Mouse (Mus musculus) thymus, postnatal 25 days (tissue): ENCODE results near the gene Paqr3.

ENCODE experiments used
- DNase-seq: peaks from one replicate; pipeline ENCODE4 v3.0.0; 2022

Gene Paqr3

DNA sequence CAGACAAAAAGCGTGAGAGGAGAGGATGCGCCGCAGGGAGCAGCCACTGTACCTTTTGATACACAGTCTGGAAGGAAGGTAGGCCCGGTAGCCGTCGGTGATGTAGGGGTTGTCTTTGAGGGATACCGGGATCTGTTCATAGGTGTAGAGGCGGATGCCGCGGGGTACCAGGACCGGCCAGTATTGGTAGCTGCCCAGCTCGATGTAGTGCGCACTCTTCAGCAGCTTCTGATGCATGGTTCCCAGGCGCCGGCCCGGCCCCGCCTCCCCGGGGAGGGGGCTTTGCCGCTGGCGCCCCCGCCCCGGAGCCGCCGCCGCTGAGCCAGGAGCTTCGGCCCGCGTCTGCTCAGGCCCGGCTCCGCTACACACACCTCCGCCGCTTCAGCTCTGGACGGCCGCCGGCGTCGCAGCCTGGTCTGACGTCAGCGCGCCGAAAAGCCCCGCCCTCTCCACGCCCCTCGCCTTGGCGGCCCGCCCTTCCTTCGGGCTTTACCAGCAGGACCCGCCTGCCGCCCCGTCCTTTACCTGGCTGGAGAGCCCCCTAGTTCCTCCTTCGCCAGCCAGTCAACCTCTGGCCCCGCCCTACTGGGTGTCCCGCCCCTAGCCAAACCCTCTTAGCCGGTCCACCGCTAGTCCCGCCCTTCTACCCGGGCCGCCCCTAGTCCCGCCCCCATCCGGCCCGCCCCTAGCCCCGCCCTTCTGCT is at the start of gene Paqr3:
TSS of gene Paqr3 (minus strand) at position 390 of the 704 bp plus-strand sequence.
- DNase-seq = peak; percentile 96

DNA sequence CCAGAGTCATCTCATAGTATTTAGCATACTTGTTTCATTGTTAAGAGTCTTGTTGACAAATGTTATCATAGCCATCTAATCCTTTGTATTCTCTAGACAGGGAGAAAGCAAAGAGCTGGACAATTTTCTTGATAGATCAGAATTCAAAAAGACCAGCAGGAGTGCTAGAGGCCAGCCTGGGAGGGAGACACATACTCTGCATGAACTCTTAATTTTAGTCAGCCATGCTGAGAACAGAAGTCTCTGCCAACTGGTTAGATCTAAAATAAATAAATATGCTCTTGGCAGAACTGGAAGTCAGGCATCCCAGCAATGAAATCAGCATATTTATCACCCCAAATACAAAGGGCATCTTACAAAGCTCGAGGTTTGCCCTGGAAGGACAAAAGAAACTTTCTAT is 43.3 kb upstream of the Paqr3 start:
- no peak for DNase-seq

DNA sequence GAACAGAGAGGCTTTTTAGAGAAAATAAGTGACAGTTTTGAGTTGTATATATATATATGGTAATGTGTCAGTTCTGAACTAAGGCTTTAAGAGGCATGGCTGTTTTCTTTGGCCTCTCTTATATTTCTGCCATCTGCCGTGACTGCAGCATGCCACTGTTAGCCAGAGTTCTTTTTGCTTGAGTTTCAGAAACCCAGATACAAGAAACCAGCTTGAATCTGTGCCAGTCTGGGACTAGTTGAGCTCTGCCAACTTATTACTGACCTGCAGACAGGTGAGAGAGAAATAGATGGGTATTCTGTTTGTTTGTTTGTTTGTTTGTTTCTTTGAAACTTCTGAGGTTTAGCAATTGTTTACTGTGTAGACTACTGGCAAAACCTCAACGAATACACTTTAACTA is 23.9 kb upstream of the Paqr3 start:
- DNase-seq = no peak

DNA sequence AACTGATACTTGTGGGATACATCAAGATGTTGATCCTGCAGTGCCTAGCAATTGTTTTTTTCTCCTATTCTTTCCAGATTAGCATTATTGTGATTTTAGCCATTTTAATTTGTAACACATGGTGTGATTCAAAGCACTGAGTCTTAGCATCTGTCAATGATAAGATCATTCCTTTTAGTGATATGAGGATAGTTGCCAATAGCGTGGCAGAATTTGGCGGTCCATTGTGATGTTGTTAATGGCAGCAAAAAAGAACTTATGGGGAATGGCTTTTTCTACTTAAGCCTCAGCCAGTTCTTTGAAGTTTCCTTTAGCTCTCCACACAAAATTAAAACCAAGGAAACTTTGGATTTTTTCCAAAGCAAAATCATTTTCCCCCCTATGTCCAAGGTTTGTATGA is 18.2 kb upstream of the Paqr3 start:
- DNase-seq = no peak

DNA sequence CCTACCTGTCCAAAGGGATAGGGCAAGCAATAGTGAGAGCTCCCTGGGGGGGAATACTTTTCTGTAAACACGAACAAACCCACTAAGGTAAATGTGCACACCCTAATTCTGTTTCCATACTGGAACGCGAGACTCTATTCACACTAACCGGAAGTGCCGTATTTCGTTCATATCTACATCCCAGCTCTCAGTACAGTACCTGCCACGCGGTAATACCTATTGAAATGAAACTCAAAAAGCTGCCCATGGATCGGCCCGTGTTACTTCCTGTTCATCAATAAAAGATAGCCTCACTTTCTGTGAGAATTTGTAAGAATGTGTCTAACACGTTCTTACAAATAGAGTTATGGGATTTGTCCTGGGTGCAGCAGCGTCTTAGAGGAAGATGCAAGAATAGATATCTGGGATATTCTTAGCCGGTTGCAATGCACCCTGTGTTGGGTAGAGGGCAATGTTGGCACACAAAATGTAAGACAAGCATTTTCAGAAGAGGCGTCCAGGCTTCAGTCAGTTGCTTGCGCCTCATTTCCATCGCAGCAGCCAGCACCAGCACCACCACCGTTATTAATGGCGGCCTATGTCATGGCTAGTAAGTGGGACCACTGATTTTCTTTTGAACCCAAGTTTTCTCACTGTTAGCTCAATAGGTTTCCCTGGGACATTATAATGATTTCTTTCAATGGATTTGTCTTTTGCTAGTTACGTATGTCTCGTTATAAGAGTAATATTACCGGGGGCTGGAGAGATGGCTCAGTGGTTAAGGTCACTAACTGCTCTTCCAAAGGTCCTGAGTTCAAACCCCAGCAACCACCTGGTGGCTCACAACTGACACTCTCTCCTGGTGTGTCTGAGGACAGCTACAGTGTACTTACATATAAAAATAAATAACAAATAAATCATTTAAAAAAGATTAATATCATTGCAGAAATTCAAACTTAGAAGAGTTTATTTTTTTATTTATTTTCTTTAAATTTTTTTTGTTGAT is 17.1 kb upstream of the Paqr3 start:
- peak; percentile 24 for DNase-seq

DNA sequence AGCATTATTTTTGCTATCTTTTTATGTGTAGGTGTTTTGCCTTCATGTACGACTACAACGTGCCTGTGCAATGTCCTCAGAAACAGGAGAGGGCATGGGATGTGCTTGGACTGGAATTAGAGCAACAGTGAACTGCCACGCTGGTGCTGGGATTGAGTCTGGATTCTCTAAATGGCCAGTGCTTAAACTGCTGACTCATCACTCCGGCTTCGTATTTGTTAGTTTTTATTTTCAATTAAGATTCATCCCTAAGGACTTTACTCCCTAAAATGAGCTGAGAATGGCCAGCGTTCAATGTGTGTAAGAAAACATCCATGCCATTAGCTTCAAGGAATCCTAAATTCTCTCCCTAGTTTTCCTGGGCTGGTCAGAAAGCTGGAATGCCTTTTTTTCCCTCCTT is 15.9 kb upstream of the Paqr3 start:
- no peak for DNase-seq

DNA sequence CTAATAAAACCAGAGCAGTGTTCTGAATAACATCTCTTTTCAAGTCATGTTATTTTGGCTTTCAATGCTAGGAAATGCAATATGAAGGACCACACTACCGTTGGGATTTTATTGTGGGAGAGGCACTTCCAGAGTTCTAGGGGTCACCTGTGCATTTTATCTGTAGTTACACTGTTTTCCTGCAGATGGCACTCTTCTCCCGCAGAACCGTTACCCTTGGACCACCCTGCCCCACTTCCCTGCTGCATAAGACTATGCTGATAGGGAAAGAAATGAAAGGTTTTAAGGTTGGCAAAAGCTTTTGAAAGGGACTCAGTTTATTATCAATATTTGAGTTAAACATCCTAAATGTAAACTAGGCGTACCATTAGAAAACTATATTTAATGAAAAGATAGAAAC is 14.6 kb upstream of the Paqr3 start:
- peak; percentile 21 for DNase-seq

DNA sequence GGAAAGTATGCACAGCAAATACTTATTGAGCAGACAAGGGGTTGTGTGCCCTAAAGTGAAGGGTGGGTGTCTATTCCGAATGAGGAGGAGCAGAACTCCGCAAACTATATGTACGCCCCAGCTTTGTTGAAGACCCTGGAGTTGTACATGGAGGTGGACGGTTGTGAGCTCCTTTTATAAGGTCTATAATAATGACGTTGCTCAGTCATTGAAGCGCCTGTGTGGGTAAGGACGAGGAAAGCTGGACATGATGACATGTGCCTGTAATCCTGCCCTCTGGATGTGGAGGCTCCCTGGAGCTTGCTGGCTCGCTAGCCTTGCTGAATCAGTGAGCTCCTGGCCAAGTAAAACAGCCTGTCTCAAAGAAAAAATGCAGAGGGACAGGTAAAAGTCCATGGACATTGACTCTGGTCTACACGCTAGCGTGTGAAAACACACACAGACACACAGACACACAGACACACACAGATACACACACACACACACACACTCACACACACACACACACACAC is 14.1 kb upstream of the Paqr3 start:
- no peak for DNase-seq

DNA sequence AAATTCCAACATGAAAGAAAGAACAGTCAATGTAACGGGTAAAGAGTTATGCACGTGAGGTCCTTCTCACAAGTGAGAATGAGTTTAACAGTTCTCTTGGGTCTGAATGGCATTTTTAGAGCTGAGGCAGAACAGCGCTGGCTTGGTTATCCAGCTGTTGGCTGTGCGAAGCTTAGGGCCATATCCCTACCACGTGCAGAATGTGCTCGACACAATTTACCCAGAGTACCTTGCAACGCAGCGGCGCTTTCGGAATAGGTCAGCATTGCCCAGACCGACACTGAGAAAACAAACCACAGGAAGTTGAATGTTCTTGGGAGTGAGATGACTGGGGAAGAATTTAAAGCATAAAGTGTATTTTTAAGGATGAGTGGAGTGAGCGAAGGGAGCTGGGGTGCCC is 13.6 kb upstream of the Paqr3 start:
- no peak for DNase-seq

DNA sequence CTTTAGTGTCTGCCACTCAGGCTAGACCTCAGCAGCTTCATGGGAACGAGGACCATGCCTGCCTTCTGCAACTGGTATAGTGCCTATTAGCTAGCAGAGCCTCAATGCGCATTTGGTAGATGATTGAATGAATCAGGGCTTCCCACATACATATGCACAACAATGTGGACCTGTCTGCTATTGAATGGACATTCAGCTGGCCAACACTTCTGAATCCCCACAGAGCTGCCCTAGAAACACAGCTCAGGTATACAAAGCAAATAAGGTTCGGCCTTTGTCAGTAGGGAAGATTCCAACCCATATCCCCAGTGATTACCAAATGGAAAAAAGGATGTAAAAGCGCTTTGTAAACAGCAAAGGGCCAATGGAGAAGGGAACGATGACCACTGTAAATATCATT is 699 bp downstream of the Paqr3 start:
- no peak for DNase-seq

DNA sequence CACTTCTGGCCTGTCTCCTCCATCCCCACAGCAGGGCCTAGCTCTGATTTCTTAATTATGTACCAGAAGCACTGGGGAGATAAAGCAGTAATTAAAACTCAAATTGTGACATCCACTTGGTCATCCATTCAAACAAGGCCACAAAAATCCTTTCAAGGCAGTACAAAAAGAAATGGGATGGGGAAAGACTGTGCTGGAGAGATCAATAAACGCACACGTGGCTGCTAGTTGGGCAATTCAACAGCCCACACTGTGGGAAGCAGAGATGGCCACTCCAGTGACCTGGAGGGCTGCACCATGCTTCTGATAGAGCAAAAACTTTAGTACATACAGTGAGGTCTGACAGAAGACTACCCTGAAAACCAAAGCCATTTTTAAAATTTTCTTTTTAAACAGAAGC is 1.3 kb downstream of the Paqr3 start:
- no peak for DNase-seq

DNA sequence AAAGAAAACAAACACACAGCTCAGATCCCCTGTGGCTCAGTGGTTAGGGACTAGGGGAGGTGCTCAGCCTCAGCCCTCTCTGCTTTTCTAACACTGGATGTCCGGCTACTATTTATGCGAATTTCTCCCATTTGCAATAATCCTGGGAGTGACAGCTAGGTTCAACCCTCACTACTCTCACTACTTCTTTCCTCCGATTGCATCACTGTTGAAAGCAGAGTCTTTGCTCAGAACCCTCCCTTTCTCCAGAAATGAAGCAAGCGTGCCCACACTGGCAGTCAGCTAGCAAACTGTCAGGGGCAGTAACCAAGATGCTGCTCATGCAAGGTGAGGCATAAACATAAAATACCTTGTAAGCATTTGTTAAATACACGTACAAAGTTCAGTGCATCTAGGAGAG is 3.1 kb downstream of the Paqr3 start:
- DNase-seq = no peak

DNA sequence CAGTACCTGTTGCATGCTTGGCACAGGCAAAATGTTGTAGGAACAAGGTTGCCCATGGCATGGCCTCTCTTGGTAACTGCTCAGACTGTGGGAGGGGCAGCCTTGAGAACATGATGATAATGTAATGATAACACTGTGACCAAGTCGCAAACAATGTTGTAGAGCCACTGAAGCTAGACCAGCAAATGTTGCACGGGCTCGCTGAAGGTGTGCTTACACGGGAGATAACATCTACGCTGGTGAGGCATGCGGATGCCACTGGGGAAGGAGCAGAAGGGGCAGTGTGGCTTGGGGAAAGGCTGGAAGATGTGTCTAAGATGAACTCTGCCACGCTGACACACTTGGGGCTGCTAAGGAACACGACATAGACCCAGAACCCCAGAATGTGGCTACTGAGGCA is 11.4 kb downstream of the Paqr3 start:
- no peak for DNase-seq

DNA sequence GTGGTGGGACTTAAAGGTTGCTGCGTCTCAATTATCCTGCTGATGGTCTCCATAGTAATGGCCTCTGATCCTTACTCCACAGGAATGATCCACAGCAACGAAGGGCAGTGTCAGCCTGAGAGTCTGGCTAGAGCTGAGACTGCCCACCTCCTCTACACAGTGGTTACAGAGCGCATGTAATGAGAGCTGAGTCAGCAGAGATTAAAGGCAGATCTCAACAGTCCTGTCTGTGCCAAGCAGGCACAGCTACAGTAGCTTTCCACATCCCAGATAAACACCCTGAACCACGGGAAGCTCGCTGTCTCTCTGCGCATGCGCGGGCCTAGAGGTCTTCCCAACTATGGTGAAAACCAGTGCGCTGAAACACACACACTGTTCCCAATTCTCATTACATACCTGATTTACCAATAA is 13.8 kb downstream of the Paqr3 start:
- no peak for DNase-seq

DNA sequence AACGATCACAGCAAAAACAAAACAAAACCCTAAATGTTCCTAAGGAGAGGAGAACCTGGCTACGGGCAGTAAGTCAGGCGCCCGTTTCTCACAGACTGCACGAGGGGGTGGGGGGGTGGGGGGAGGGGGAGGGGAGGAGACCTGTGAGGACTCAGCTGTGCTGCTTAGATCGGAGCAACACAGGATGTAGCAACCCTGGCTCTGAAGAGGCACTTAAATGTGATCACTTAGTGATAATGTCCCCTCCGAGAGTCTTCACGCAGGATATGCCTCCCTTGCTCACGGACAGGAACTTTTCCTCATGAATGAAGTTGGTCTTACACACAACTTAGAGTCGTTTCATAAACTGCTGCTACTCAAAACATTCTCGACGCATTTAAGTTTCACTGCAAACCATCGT is 16.1 kb downstream of the Paqr3 start:
- no peak for DNase-seq

DNA sequence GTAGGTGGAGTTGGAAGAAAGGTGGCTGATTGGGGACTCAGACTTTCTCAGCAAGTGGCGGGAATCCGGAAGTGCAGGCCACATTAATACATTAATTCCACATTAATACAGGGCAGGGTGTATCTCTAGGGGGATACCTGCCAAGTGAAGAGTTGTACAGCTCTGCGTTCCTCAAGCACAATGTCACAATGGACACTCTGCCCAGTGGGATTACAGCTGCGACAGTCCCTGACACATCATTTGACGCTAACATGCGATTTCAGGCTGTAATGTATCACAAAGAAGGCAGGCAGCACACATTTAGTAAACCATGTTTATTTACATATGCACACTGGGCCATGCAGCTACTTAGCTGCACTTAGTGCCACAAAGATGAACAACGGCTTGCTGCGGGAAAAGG is 18.4 kb downstream of the Paqr3 start:
- no peak for DNase-seq

DNA sequence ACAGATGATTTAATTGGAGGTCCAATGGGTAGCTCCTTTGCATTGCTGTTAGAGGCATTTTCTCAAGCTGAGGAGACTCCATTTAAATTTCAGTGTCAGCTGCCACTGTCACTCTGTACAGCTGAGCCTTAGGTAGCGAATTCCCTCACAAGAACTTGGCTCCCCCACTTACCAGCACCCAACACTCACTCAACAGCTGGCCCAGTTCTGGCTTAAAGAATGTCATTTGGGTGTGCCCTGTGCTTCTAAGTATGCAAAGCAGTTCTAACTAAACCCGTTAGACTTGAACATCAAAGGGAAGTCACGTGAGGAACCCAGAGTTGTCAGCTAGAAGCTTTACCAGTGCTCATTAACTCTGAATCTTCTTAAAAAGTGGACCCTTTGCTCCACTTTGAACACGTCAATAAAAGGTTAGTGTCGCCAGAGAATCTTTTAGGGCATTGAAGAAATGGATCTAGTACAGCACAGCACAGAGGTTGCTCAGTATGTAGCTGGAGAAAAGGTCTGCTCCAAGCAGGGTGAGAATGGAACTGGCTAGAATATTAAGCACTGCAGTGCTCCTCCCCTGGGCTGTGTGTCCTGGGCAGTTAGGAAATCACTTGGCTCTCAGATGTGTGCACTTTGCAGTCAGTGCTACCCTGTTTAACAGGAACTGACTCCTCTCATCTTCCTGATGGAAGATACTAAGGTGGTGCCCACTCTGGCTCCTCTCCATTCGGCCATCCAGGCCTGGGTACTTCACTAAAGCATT is 21.2 kb downstream of the Paqr3 start:
- no peak for DNase-seq

DNA sequence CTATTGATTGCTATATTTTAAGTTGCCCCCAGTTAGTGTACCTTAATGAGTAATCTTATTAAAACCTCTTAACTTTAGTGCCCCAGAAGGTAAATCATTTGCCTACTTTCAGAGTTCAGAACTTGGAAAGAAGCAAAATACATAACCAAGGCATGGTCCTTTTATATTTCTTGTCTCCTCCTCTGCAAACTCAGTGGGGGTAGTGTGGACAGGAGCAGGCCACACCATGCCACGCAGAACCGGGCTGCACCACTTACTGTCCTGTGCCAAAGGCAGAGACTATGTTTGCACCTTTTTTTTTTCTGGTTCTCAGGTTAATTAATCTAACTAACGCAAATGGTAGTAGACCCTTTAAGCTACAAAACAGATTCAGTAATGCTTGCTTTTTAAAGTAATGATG is 22.0 kb downstream of the Paqr3 start:
- DNase-seq = no peak

DNA sequence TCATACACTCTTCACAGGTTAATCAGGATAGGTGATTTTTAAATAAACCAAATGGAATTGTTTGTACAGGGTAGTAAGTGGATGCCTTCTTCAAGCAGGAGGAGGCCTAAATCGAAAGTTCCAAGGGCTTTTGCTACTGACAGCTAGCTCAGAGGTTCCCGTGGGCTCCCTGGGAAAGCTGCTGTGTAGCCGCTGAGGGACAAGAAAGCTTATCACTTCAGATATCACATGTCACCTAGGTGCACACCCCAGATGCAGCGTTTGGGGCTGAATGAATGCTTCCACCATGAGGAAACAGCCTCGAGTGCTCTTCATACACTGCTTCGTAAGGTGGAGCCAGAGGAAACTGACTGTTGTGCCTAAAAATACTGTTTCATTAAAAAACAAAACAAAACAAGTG is 23.2 kb downstream of the Paqr3 start:
- no peak for DNase-seq

DNA sequence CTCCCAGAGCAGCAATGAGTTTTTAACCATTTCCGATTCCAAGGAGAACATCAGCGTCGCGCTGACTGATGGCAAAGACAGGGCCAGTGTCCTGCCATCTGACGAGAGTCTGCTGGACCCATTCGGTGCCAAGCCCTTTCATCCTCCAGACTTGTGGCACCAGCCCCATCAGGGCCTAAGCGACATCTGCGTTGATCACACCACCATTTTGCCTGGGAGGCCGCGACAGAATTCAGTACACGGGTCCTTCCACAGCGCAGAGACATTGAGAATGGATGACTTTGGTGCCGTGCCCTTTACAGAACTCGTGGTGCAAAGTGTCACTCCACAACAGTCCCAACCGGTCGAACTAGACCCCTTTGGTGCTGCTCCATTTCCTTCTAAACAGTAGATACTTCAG is 23.6 kb downstream of the Paqr3 start:
- no peak for DNase-seq

DNA sequence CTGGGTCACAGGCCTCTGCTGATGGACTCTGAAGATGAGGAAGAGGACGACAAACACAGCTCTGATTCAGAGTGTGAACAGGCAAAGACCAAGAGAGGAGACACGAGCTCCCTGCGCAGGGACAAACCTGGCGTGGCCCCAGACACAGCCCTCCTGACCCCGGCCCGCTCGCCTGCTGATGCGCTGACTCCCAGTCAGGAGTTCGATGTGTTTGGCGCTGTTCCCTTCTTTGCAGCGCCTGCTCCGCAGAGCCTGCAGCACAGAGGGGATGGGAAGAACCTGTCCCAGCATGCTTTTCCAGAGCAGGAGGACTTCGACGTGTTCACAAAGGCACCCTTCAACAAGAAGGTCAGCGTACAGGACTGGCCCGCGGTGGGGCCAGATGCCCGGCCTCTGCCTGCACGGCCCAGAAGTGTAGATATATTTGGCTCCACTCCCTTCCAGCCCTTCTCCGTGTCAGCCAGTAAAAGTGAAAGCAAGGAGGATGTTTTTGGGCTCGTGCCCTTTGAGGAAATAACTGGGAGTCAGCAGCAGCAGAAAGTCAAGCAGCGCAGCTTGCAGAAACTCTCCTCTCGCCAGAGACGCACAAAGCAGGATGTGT is 24.3 kb downstream of the Paqr3 start:
- DNase-seq = no peak

DNA sequence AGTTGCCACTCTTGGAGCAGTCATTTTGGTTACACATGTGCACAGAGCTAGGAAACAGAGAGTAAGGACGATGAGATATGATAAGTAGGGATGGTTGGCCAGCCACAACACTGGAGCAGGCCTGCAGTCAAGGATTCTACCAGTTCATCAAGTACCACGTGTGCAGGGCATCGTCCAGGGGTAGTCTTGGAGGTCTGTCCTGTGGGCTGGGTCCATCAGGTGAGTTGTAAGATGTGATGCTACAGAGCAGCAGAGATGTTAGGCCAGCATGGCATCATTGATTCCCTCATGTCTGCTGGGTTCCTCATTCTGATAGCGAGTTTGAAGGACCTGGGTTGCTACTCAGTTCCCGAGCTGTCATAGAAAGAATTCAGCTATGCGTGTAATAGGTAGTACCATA is 26.3 kb downstream of the Paqr3 start:
- no peak for DNase-seq

DNA sequence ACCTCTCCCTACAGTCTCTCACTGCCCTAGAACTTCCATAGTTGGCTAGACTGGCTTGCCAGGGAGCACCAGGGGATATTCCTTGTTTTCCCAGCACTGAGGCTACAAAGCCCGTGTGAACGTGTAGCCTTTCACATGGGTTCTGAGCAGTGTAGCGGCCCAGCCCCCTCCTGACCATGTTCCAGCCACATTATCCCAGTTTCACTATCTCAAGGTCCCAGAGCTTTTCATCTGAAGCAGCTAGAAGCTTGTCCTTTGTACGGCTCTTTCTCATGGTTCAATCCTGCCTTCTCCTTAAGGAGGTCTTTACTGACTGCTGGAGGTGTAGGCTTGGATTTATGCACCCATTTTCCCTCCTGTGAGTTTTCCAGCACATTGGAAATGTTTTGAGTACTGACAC is 26.9 kb downstream of the Paqr3 start:
- DNase-seq = no peak
